Mouse (Mus musculus) E14TG2a.4 (cell line): ENCODE results near the gene Oasl1.

Source experiments
- CTCF ChIP-seq: conservative IDR thresholded peaks from 2 replicates; pipeline ENCODE4 v1.5.1; 2014; ENCODE audit warnings: low read length
- NANOG ChIP-seq: IDR thresholded peaks from 2 replicates; pipeline ENCODE4 v1.6.1; 2014; ENCODE audit warnings: borderline replicate concordance, low read length, mixed read lengths

DNA sequence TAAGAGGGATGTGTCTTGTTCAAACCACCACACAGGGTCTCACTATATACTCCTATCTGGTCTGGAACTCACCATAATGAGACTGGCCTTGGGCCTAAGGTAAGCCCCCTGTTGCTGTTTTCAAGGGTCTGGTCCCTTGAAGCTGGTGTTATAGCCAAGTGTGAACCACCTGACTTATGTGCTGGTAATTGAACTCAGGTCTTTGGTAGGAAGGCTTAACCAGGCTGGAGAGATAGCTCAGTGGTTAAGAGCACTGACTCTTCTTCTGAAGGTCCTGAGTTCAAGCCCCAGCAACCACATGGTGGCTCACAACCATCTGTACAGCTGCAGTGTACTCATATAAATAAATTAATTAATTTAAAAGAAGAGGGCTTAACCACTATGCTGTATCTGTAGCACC is 53.9 kb downstream of the Oasl1 start:
- TF ChIP-seq CTCF (no peak), NANOG (no peak)
